In the genomic region with DNA sequence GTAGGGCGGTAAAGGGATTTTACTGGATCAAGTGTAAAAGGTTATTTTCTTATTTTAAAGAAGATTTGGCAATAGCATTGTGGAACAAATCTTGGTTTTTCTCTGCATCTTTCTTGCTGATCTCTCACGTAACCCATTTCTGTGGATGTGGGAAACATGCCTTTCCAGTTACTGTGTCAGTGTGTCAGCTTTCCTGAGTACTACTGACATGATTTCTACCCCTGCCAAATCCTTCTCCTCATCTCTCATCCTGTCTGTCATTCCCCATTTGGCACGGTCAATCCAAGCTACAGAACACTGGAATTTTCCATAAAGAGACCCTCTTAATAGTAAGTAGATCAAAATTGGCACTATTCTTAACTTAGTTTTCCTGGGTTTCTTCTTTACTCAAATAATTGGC, we compare ENCODE assay signal across 18 mouse cellular contexts.
"Had no signal": no experiment of that assay in that cellular context is flagged by ENCODE, and none has a peak within 500 bp of the region (broad histone marks: within the 10 kb centered on the region; RNA-seq: fewer than 3 reads in every experiment).

No protein-coding gene starts in this region.

- H3K36me3 ChIP-seq: limb, embryonic 13.5 days; midbrain, embryonic 13.5 days; neural tube, embryonic 15.5 days; stomach, embryonic 15.5 days had no signal

- DNase-seq: kidney, adult 11 months; kidney, adult 9 months; kidney, postnatal 10 days; layer of hippocampus, adult 9-11 months; layer of hippocampus, postnatal 36 days; left cerebral cortex, postnatal 4 days; lung, adult 18-20 months; right cerebral cortex, postnatal 4 days; spleen, adult 18-20 months; thymus, adult 2 months; thymus, postnatal 25 days had no signal

- H3K9ac ChIP-seq: limb, embryonic 13.5 days; liver, embryonic 14.5 days; midbrain, embryonic 13.5 days; neural tube, embryonic 15.5 days; stomach, embryonic 15.5 days had no signal

- H3K27me3 ChIP-seq: limb, embryonic 13.5 days; midbrain, embryonic 13.5 days; neural tube, embryonic 15.5 days; stomach, embryonic 15.5 days had no signal

- H3K4me1 ChIP-seq: limb, embryonic 13.5 days; midbrain, embryonic 13.5 days; neural tube, embryonic 15.5 days; stomach, embryonic 15.5 days had no signal

- ATAC-seq: inflammation-experienced regulatory T-cells, adult 6 months; midbrain, embryonic 13.5 days had no signal

- H3K9me3 ChIP-seq: limb, embryonic 13.5 days; midbrain, embryonic 13.5 days; neural tube, embryonic 15.5 days; stomach, embryonic 15.5 days had no signal

- H3K4me3 ChIP-seq: limb, embryonic 13.5 days; midbrain, embryonic 13.5 days; myocyte; neural tube, embryonic 15.5 days; stomach, embryonic 15.5 days had no signal

- H3K4me2 ChIP-seq: limb, embryonic 13.5 days; midbrain, embryonic 13.5 days; neural tube, embryonic 15.5 days; stomach, embryonic 15.5 days had no signal

- H3K27ac ChIP-seq: limb, embryonic 13.5 days; liver, embryonic 14.5 days; midbrain, embryonic 13.5 days; neural tube, embryonic 15.5 days; stomach, embryonic 15.5 days had no signal
